Mouse (Mus musculus) hindbrain, embryonic 13.5 days (tissue): Measurements from ENCODE around the gene Mup21. TPM values are rescaled to one million over a fixed set of nuclear protein-coding genes. Genes with fewer than 3 reads are reported as not detected.
"Not testable (repeated sequence)": the region's sequence is repeated elsewhere in the genome, so short reads cannot be mapped to it uniquely, and the experiment has no call there.

Source experiments
- ATAC-seq: fragments of 200-750 bp; cut with Nextera tagmentation; 2 replicates; pipeline ENCODE4 v1.8.0; 2017; ENCODE audit warnings: moderate TSS enrichment; ENCODE audit not compliant: low FRiP score
- H3K27ac ChIP-seq: fragments of 300-500 bp; sonication (generic); 2 replicates; pipeline ENCODE4 v1.5.1; 2015; ENCODE audit warnings: inconsistent platforms, mild to moderate bottlenecking, moderate library complexity
- H3K27me3 ChIP-seq: fragments of 300-500 bp; sonication (generic); 2 replicates; pipeline ENCODE4 v1.6.1; 2015; ENCODE audit warnings: mild to moderate bottlenecking, inconsistent platforms
- H3K36me3 ChIP-seq: fragments of 300-500 bp; sonication (generic); 2 replicates; pipeline ENCODE4 v1.6.1; 2015; ENCODE audit warnings: mild to moderate bottlenecking, inconsistent platforms
- H3K4me1 ChIP-seq: fragments of 300-500 bp; sonication (generic); replicated peaks from 2 replicates; pipeline ENCODE4 v1.6.1; 2015; ENCODE audit warnings: inconsistent platforms
- H3K4me2 ChIP-seq: fragments of 300-500 bp; sonication (generic); 2 replicates; pipeline ENCODE4 v1.6.1; 2015; ENCODE audit warnings: inconsistent platforms, mild to moderate bottlenecking, moderate library complexity
- H3K4me3 ChIP-seq: fragments of 300-500 bp; sonication (generic); 2 replicates; pipeline ENCODE4 v1.5.1; 2015; ENCODE audit warnings: mild to moderate bottlenecking, inconsistent platforms
- H3K9ac ChIP-seq: fragments of 300-500 bp; sonication (generic); 2 replicates; pipeline ENCODE4 v1.6.1; 2015; ENCODE audit warnings: mild to moderate bottlenecking, inconsistent platforms
- H3K9me3 ChIP-seq: fragments of 300-500 bp; sonication (generic); 2 replicates; pipeline ENCODE4 v1.6.1; 2016; ENCODE audit warnings: inconsistent platforms
- WGBS: fragments of 180-500 bp; shearing (Covaris S2); methylation state at CpG from one replicate; pipeline ENCODE4 v1.1.7; 2015; 5-methylcytosine and 5-hydroxymethylcytosine counted together
- polyA plus RNA-seq: library from polyadenylated mRNA; unstranded; fragments of >200 nt; fragmentation: Nextera tagmentation; extraction: Ambion mirVana; gene quantifications from 2 replicates; pipeline ENCODE4 v1.2.1, GENCODE M21; 2015

Gene Mup21
- polyA plus RNA-seq = not detected in 2 replicates

- Histone ChIP-seq H3K36me3 (no peaks in the 10 kb centered on the region), H3K4me2 (no peak within 1 kb of the TSS), H3K4me1 (no peaks in the 10 kb centered on the region), H3K9me3 (no peaks in the 10 kb centered on the region), H3K4me3 (no peak within 1 kb of the TSS), H3K27ac (no peak within 1 kb of the TSS), H3K9ac (no peak within 1 kb of the TSS), H3K27me3 (no peaks in the 10 kb centered on the region)
- 87% methylated on average over 2 of the region's 2 CpGs for WGBS
- ATAC-seq = no peak
Observed at GRCm38 (mm10) chr4:62150811-62151210, at the start of gene Mup21. Gene Mup21 (minus strand): TSS chr4:62150863.

- Histone ChIP-seq H3K27ac (no peak overlapping the region), H3K4me3 (no peak overlapping the region), H3K9ac (no peak overlapping the region), H3K9me3 (peaks cover 30% of the 10 kb centered on the region), H3K4me2 (no peak overlapping the region), H3K4me1 (no peaks in the 10 kb centered on the region), H3K27me3 (no peaks in the 10 kb centered on the region), H3K36me3 (peaks cover 92% of the 10 kb centered on the region)
- WGBS = 92% methylated on average over 7 of the region's 7 CpGs
- no peak for ATAC-seq
Observed at GRCm38 (mm10) chr4:62199923-62200529, 49.4 kb upstream of the Mup21 start.

- no peak for ATAC-seq
- H3K4me2 ChIP-seq = no peak overlapping the region
- no peak overlapping the region for H3K4me3 ChIP-seq
- peaks cover 58% of the 10 kb centered on the region for H3K9me3 ChIP-seq
- no peak overlapping the region for H3K9ac ChIP-seq
- H3K36me3 ChIP-seq = peaks cover 62% of the 10 kb centered on the region
- H3K4me1 ChIP-seq = no peaks in the 10 kb centered on the region
- H3K27ac ChIP-seq = no peak overlapping the region
- no peaks in the 10 kb centered on the region for H3K27me3 ChIP-seq
Observed at GRCm38 (mm10) chr4:62188778-62189177, 38.1 kb upstream of the Mup21 start.

- Histone ChIP-seq H3K4me1 (no peaks in the 10 kb centered on the region), H3K4me3 (no peak overlapping the region), H3K27me3 (no peaks in the 10 kb centered on the region), H3K9ac (no peak overlapping the region), H3K9me3 (no peaks in the 10 kb centered on the region), H3K4me2 (no peak overlapping the region), H3K36me3 (no peaks in the 10 kb centered on the region), H3K27ac (no peak overlapping the region)
- ATAC-seq = no peak
- 40% methylated on average over 5 of the region's 5 CpGs for WGBS
Observed at GRCm38 (mm10) chr4:62177282-62177681, 26.6 kb upstream of the Mup21 start.

GRCm38 (mm10) chr4:62174471-62174870 is 23.8 kb upstream of the Mup21 start:
- H3K4me2 ChIP-seq = no peak overlapping the region
- H3K27ac ChIP-seq = no peak overlapping the region
- H3K27me3 ChIP-seq = no peaks in the 10 kb centered on the region
- no peaks in the 10 kb centered on the region for H3K4me1 ChIP-seq
- 92% methylated on average over 4 of the region's 4 CpGs for WGBS
- ATAC-seq = no peak
- no peak overlapping the region for H3K4me3 ChIP-seq
- H3K9me3 ChIP-seq = no peaks in the 10 kb centered on the region
- H3K9ac ChIP-seq = no peak overlapping the region
- H3K36me3 ChIP-seq = no peaks in the 10 kb centered on the region

GRCm38 (mm10) chr4:62167636-62168035 is 17.0 kb upstream of the Mup21 start:
- H3K9me3 ChIP-seq, H3K4me2 ChIP-seq, H3K27me3 ChIP-seq, H3K4me1 ChIP-seq, H3K4me3 ChIP-seq, H3K27ac ChIP-seq, H3K36me3 ChIP-seq, ATAC-seq, H3K9ac ChIP-seq: not testable (repeated sequence)
- WGBS = 97% methylated on average over 13 of the region's 13 CpGs

GRCm38 (mm10) chr4:62158401-62158800 is 7.7 kb upstream of the Mup21 start:
- 69% methylated on average over 1 of the region's 1 CpGs for WGBS
- no peaks in the 10 kb centered on the region for H3K36me3 ChIP-seq
- H3K4me2 ChIP-seq = no peak overlapping the region
- H3K27ac ChIP-seq = no peak overlapping the region
- ATAC-seq = no peak
- H3K9me3 ChIP-seq = no peaks in the 10 kb centered on the region
- H3K4me1 ChIP-seq = no peaks in the 10 kb centered on the region
- no peak overlapping the region for H3K4me3 ChIP-seq
- no peak overlapping the region for H3K9ac ChIP-seq
- no peaks in the 10 kb centered on the region for H3K27me3 ChIP-seq

- Histone ChIP-seq H3K4me2 (no peak overlapping the region), H3K4me3 (no peak overlapping the region), H3K27me3 (no peaks in the 10 kb centered on the region), H3K4me1 (no peaks in the 10 kb centered on the region), H3K9ac (no peak overlapping the region), H3K27ac (no peak overlapping the region), H3K9me3 (peaks cover 21% of the 10 kb centered on the region), H3K36me3 (no peaks in the 10 kb centered on the region)
- no peak for ATAC-seq
- WGBS = 66% methylated on average over 7 of the region's 7 CpGs
Observed at GRCm38 (mm10) chr4:62133706-62134105, 17.0 kb downstream of the Mup21 start.

GRCm38 (mm10) chr4:62103366-62103765 is 47.3 kb downstream of the Mup21 start:
- not testable (repeated sequence) for ATAC-seq, H3K9ac ChIP-seq, H3K4me2 ChIP-seq, H3K4me3 ChIP-seq, H3K9me3 ChIP-seq, H3K27ac ChIP-seq, H3K27me3 ChIP-seq, H3K36me3 ChIP-seq, H3K4me1 ChIP-seq
- WGBS = 83% methylated on average over 2 of the region's 2 CpGs

Other genes with a start within 250 kb of the Mup21 start
- gene Mup20, start 96.7 kb downstream of the Mup21 start, polyA plus RNA-seq = not detected in 2 replicates
- not detected in 2 replicates for gene Mup3, start 63.5 kb downstream of the Mup21 start, polyA plus RNA-seq
- 25.3 and 29.5 TPM in 2 replicates for gene Zfp37, start 80.2 kb upstream of the Mup21 start, polyA plus RNA-seq
- 15.2 and 15.3 TPM in 2 replicates for gene Slc31a2, start 111.7 kb upstream of the Mup21 start, polyA plus RNA-seq
- 22.9 and 25.4 TPM in 2 replicates for gene Fkbp15, start 209.7 kb upstream of the Mup21 start, polyA plus RNA-seq
- gene Slc31a1, start 209.9 kb upstream of the Mup21 start, polyA plus RNA-seq = 40.1 and 44.2 TPM in 2 replicates